Mouse (Mus musculus): ENCODE data around the gene Ubald2. TPM values are rescaled to one million over a fixed set of nuclear protein-coding genes. Genes with fewer than 3 reads are reported as not detected.
A peak's percentile ranks its signal among the peaks of the same experiment; 100 is the strongest.

The Ubald2 gene
- total and polyA plus RNA-seq, 2 experiments: 16.6 to 45.7 TPM

GRCm38 (mm10) chr11:116394769-116395168 is 39.1 kb upstream of the Ubald2 start:
- peak overlapping the region; percentile 66 for H3K27ac ChIP-seq (replicated peaks; ENCODE audit: insufficient read depth, low read depth, low read length)
- no peaks in the 10 kb centered on the region for H3K36me3 ChIP-seq (ENCODE audit: control insufficient read depth, insufficient read depth, low read length)
- 75% methylated on average over 4 of the region's 4 CpGs for WGBS
- H3K79me2 ChIP-seq (ENCODE audit: control insufficient read depth, insufficient read depth, low read length): no peaks in the 10 kb centered on the region
- TF ChIP-seq CTCF (IDR thresholded peaks at IDR 0.05; ENCODE audit: low read depth, low read length) (no peak), POLR2A (IDR thresholded peaks at IDR 0.05; ENCODE audit: extremely low read depth, insufficient read depth, low read length) (no peak)
- no peaks in the 10 kb centered on the region for H3K4me1 ChIP-seq (ENCODE audit: control insufficient read depth, insufficient read depth, low read length)
- peak overlapping the region; percentile 13; the same call in 1 of the 2 replicates for H3K9ac ChIP-seq (ENCODE audit: low read depth, low read length)
- DNase-seq (ENCODE audit: extremely low read depth, low read depth, low spot score): no peak
- no peaks in the 10 kb centered on the region for H3K27me3 ChIP-seq (ENCODE audit: control insufficient read depth, insufficient read depth, low read length)
- H3K4me3 ChIP-seq (ENCODE audit: insufficient read depth, low read depth, low read length): peak overlapping the region; percentile 4; the same call in 1 of the 2 replicates

- TF ChIP-seq CTCF (IDR thresholded peaks at IDR 0.05; ENCODE audit: low read depth, low read length): no peak
- no peak for TF ChIP-seq POLR2A (IDR thresholded peaks at IDR 0.05; ENCODE audit: extremely low read depth, insufficient read depth, low read length)
- no peak overlapping the region for H3K4me3 ChIP-seq (ENCODE audit: insufficient read depth, low read depth, low read length)
- WGBS: 81% methylated on average over 11 of the region's 11 CpGs
Measured at GRCm38 (mm10) chr11:116396276-116396933, 37.5 kb upstream of the Ubald2 start.

GRCm38 (mm10) chr11:116396934-116397330 is 37.0 kb upstream of the Ubald2 start:
- Histone ChIP-seq H3K4me1 (ENCODE audit: control insufficient read depth, insufficient read depth, low read length) (no peaks in the 10 kb centered on the region; the same call in 1 of the 2 replicates), H3K79me2 (ENCODE audit: control insufficient read depth, insufficient read depth, low read length) (no peaks in the 10 kb centered on the region), H3K27ac (replicated peaks; ENCODE audit: insufficient read depth, low read depth, low read length) (peak overlapping the region; percentile 27; the same call in 1 of the 2 replicates), H3K27me3 (ENCODE audit: control insufficient read depth, insufficient read depth, low read length) (no peaks in the 10 kb centered on the region), H3K4me3 (ENCODE audit: insufficient read depth, low read depth, low read length) (no peak overlapping the region), H3K36me3 (ENCODE audit: control insufficient read depth, insufficient read depth, low read length) (no peaks in the 10 kb centered on the region), H3K9ac (ENCODE audit: low read depth, low read length) (no peak overlapping the region)
- TF ChIP-seq POLR2A (IDR thresholded peaks at IDR 0.05; ENCODE audit: extremely low read depth, insufficient read depth, low read length) (no peak), CTCF (IDR thresholded peaks at IDR 0.05; ENCODE audit: low read depth, low read length) (no peak)
- 96% methylated on average over 3 of the region's 3 CpGs for WGBS
- DNase-seq (ENCODE audit: extremely low read depth, low read depth, low spot score): no peak

More at GRCm38 (mm10) chr11:116396276-116396933, 37.5 kb upstream of the Ubald2 start:
- H3K27me3 ChIP-seq (ENCODE audit: control insufficient read depth, insufficient read depth, low read length): no peaks in the 10 kb centered on the region
- H3K27ac ChIP-seq (replicated peaks; ENCODE audit: insufficient read depth, low read depth, low read length): peak overlapping the region; percentile 45
- no peaks in the 10 kb centered on the region for H3K36me3 ChIP-seq (ENCODE audit: control insufficient read depth, insufficient read depth, low read length)
- H3K9ac ChIP-seq (ENCODE audit: low read depth, low read length): no peak overlapping the region
- no peak for DNase-seq (ENCODE audit: extremely low read depth, low read depth, low spot score)
- no peaks in the 10 kb centered on the region for H3K79me2 ChIP-seq (ENCODE audit: control insufficient read depth, insufficient read depth, low read length)
- H3K4me1 ChIP-seq (ENCODE audit: control insufficient read depth, insufficient read depth, low read length): no peaks in the 10 kb centered on the region; the same call in 1 of the 2 replicates

GRCm38 (mm10) chr11:116397517-116398347 is 36.2 kb upstream of the Ubald2 start:
- TF ChIP-seq CTCF (IDR thresholded peaks at IDR 0.05; ENCODE audit: low read depth, low read length) (no peak), POLR2A (IDR thresholded peaks at IDR 0.05; ENCODE audit: extremely low read depth, insufficient read depth, low read length) (no peak)
- WGBS: 73% methylated on average over 8 of the region's 8 CpGs

GRCm38 (mm10) chr11:116398348-116398677 is 35.6 kb upstream of the Ubald2 start:
- TF ChIP-seq CTCF (IDR thresholded peaks at IDR 0.05; ENCODE audit: low read depth, low read length) (no peak), POLR2A (IDR thresholded peaks at IDR 0.05; ENCODE audit: extremely low read depth, insufficient read depth, low read length) (no peak)
- H3K9ac ChIP-seq (ENCODE audit: low read depth, low read length): no peak overlapping the region
- no peaks in the 10 kb centered on the region for H3K27me3 ChIP-seq (ENCODE audit: control insufficient read depth, insufficient read depth, low read length)
- H3K79me2 ChIP-seq (ENCODE audit: control insufficient read depth, insufficient read depth, low read length): no peaks in the 10 kb centered on the region
- H3K4me1 ChIP-seq (ENCODE audit: control insufficient read depth, insufficient read depth, low read length): no peaks in the 10 kb centered on the region; the same call in 1 of the 2 replicates
- 92% methylated on average over 11 of the region's 11 CpGs for WGBS
- no peak overlapping the region for H3K4me3 ChIP-seq (ENCODE audit: insufficient read depth, low read depth, low read length)
- DNase-seq (ENCODE audit: extremely low read depth, low read depth, low spot score): no peak
- H3K27ac ChIP-seq (replicated peaks; ENCODE audit: insufficient read depth, low read depth, low read length): no peak overlapping the region
- H3K36me3 ChIP-seq (ENCODE audit: control insufficient read depth, insufficient read depth, low read length): no peaks in the 10 kb centered on the region

More at GRCm38 (mm10) chr11:116397517-116398347, 36.2 kb upstream of the Ubald2 start:
- Histone ChIP-seq H3K79me2 (ENCODE audit: control insufficient read depth, insufficient read depth, low read length) (no peaks in the 10 kb centered on the region), H3K4me3 (ENCODE audit: insufficient read depth, low read depth, low read length) (no peak overlapping the region), H3K36me3 (ENCODE audit: control insufficient read depth, insufficient read depth, low read length) (no peaks in the 10 kb centered on the region), H3K27ac (replicated peaks; ENCODE audit: insufficient read depth, low read depth, low read length) (no peak overlapping the region), H3K27me3 (ENCODE audit: control insufficient read depth, insufficient read depth, low read length) (no peaks in the 10 kb centered on the region), H3K4me1 (ENCODE audit: control insufficient read depth, insufficient read depth, low read length) (no peaks in the 10 kb centered on the region; the same call in 1 of the 2 replicates), H3K9ac (ENCODE audit: low read depth, low read length) (no peak overlapping the region)
- DNase-seq (ENCODE audit: extremely low read depth, low read depth, low spot score): no peak
